12 mouse cellular contexts compared by ENCODE assay signal in genomic region chr3:94311376-94311775, GRCm38 (mm10). TPM values are rescaled to one million over a fixed set of nuclear protein-coding genes. Genes with fewer than 3 reads are reported as not detected.
A peak's percentile ranks its signal among the peaks of the same experiment; 100 is the strongest.
DNase-seq lines count a peak whose midpoint lies in the region; ATAC-seq and TF ChIP-seq lines count a peak whose summit lies in the region.
"Had no signal": no experiment of that assay in that cellular context is flagged by ENCODE, and none has a peak within 500 bp of the region (broad histone marks: within the 10 kb centered on the region; RNA-seq: fewer than 3 reads in every experiment).

No protein-coding gene starts in this region.

- no peaks in the 10 kb centered on the region for H3K27me3 ChIP-seq in heart, postnatal 0 days (ENCODE audit: control insufficient read depth, insufficient read depth, low read length)
- no peaks in the 10 kb centered on the region for H3K27me3 ChIP-seq in stomach, embryonic 15.5 days (replicated peaks)
- no peaks in the 10 kb centered on the region for H3K27me3 ChIP-seq in stomach, postnatal 0 days (ENCODE audit: control insufficient read depth, insufficient read depth, low read length)

- H3K36me3 ChIP-seq in heart, postnatal 0 days (replicated peaks; ENCODE audit: control insufficient read depth, insufficient read depth, low read length), result no peaks in the 10 kb centered on the region
- H3K36me3 ChIP-seq in stomach, embryonic 15.5 days, result no peaks in the 10 kb centered on the region
- no peaks in the 10 kb centered on the region for H3K36me3 ChIP-seq in stomach, postnatal 0 days (ENCODE audit: control insufficient read depth, insufficient read depth, low read length)
- H3K36me3 ChIP-seq: heart, embryonic 10.5 days had no signal

- H3K4me1 ChIP-seq in heart, postnatal 0 days (ENCODE audit: control insufficient read depth, insufficient read depth), result peaks cover 12% of the 10 kb centered on the region
- 0 out of 2 replicates have a peak, but pooled peaks cover 2% of the 10 kb centered on the region for H3K4me1 ChIP-seq in stomach, embryonic 15.5 days
- no peaks in the 10 kb centered on the region for H3K4me1 ChIP-seq in stomach, postnatal 0 days (replicated peaks; ENCODE audit: control insufficient read depth, insufficient read depth)
- H3K4me1 ChIP-seq: heart, embryonic 10.5 days had no signal

- intact Hi-C loops in heart, postnatal 14 days (cut with DNase I), result loop anchor here (5.0 kb wide), 1 partner anchor 276 kb away; no protein-coding TSS in a partner anchor

- no peak for TF ChIP-seq EP300 in heart, postnatal 0 days (IDR thresholded peaks at IDR 0.05; ENCODE audit: low read depth)
- TF ChIP-seq EP300 in stomach, postnatal 0 days (optimal IDR thresholded peaks at IDR 0.05), result no peak

- H3K9me3 ChIP-seq in heart, postnatal 0 days (replicated peaks; ENCODE audit: control insufficient read depth, low read length), result no peaks in the 10 kb centered on the region
- no peaks in the 10 kb centered on the region for H3K9me3 ChIP-seq in stomach, embryonic 15.5 days
- H3K9me3 ChIP-seq in stomach, postnatal 0 days (ENCODE audit: control insufficient read depth, low read length), result no peaks in the 10 kb centered on the region
- H3K9me3 ChIP-seq: heart, embryonic 10.5 days had no signal

- WGBS in heart, postnatal 0 days, result 90% methylated on average over 4 of the region's 4 CpGs
- 73% methylated on average over 4 of the region's 4 CpGs for whole genome bisulfite sequencing in stomach, embryonic 15.5 days
- 70% methylated on average over 4 of the region's 4 CpGs for WGBS in stomach, postnatal 0 days
- 36% methylated on average over 4 of the region's 4 CpGs for WGBS in large intestine, adult 2 months

- H3K9ac ChIP-seq in heart, postnatal 0 days (replicated peaks; ENCODE audit: low read depth, low read length), result no peak overlapping the region
- H3K9ac ChIP-seq in stomach, embryonic 15.5 days, result no peak overlapping the region
- H3K9ac ChIP-seq in stomach, postnatal 0 days (ENCODE audit: low read length), result no peak overlapping the region

- no peak overlapping the region for H3K4me3 ChIP-seq in heart, postnatal 0 days (ENCODE audit: low read depth, low read length)
- no peak overlapping the region for H3K4me3 ChIP-seq in stomach, embryonic 15.5 days (replicated peaks)
- no peak overlapping the region for H3K4me3 ChIP-seq in stomach, postnatal 0 days (ENCODE audit: low read depth, low read length)

- no peak for ATAC-seq in heart, postnatal 0 days (ENCODE audit: insufficient read depth, low read depth)
- ATAC-seq in stomach, embryonic 15.5 days (ENCODE audit: insufficient read depth, low FRiP score, low read depth), result no peak
- ATAC-seq in stomach, postnatal 0 days (ENCODE audit: low FRiP score, low TSS enrichment), result no peak
- no peak for ATAC-seq in activated CD4-positive, CD25-positive, alpha-beta regulatory T cell, adult 4 months

- DNase-seq in heart, postnatal 0 days (ENCODE audit: low spot score), result no peak
- DNase-seq in heart, postnatal 14 days, result no peak
- no peak for DNase-seq in stomach, postnatal 0 days (ENCODE audit: low spot score)
- peak; percentile 59 for DNase-seq in large intestine, adult 2 months (ENCODE audit: low read depth, low spot score)
- no peak for DNase-seq in adrenal gland, adult 8-10 months
- no peak for DNase-seq in layer of hippocampus, adult 9-11 months
- DNase-seq: lung, postnatal 10 days; thymus, postnatal 25 days had no signal

- H3K4me2 ChIP-seq in heart, postnatal 0 days (ENCODE audit: low read depth, low read length), result 0 out of 2 replicates have a peak overlapping the region, but pooled peaks have one; percentile 80
- H3K4me2 ChIP-seq in stomach, embryonic 15.5 days, result peak overlapping the region; percentile 68
- H3K4me2 ChIP-seq in stomach, postnatal 0 days (replicated peaks; ENCODE audit: low read depth), result no peak overlapping the region; the same call in 1 of the 2 replicates

- TF ChIP-seq CTCF in heart, postnatal 0 days (IDR thresholded peaks at IDR 0.05; ENCODE audit: low read depth), result no peak
- no peak for TF ChIP-seq CTCF in stomach, postnatal 0 days (IDR thresholded peaks at IDR 0.05; ENCODE audit: low read depth)

- H3K27ac ChIP-seq in heart, postnatal 0 days (ENCODE audit: low read depth), result no peak overlapping the region
- no peak overlapping the region for H3K27ac ChIP-seq in stomach, embryonic 15.5 days
- H3K27ac ChIP-seq in stomach, postnatal 0 days (replicated peaks), result no peak overlapping the region
- H3K27ac ChIP-seq: heart, embryonic 10.5 days had no signal

RNA-seq across cellular contexts. Expression of gene Them4, which starts 1.5 kb away (rescaled TPM):
- total RNA-seq in heart, postnatal 0 days (2014; rRNA removed; ENCODE audit: low replicate concordance), result 1.4 and 6.1 TPM in 2 replicates
- polyA plus RNA-seq in heart, postnatal 0 days (2015; fragmentation: Nextera tagmentation; extraction: Ambion mirVana), result 16.2 and 17.3 TPM in 2 replicates
- 10 to 100 TPM; 12.6 to 14.9 TPM for total RNA-seq in heart, postnatal 14 days (2021)
- 11.2 and 11.9 TPM in 2 replicates for polyA plus RNA-seq in stomach, embryonic 15.5 days (2015; fragmentation: Nextera tagmentation; extraction: Ambion mirVana)
- 10.2 and 10.4 TPM in 2 replicates for polyA plus RNA-seq in stomach, postnatal 0 days (2015; fragmentation: Nextera tagmentation; extraction: Ambion mirVana)
- polyA plus RNA-seq in large intestine, adult 2 months (2012; rRNA removed), result 2.3 and 3.4 TPM in 2 replicates
- total RNA-seq in adrenal gland, adult 8-10 months (2022), result 1 to 10 TPM; 7.5 to 9.5 (median 9.1) TPM
- 1 to 10 TPM; 6.3 to 8.2 TPM for polyA plus RNA-seq in activated CD4-positive, CD25-positive, alpha-beta regulatory T cell, adult 4 months (2017; shearing (Covaris generic))

RNA-seq across cellular contexts. Expression of gene Them5, which starts 30.5 kb away (rescaled TPM):
- total RNA-seq in heart, postnatal 0 days (2014; rRNA removed; ENCODE audit: low replicate concordance), result not detected in 2 replicates
- polyA plus RNA-seq in heart, postnatal 0 days (2015; fragmentation: Nextera tagmentation; extraction: Ambion mirVana), result 0.10 TPM in 1 of 2 replicates, not detected in the other
- total RNA-seq in heart, postnatal 14 days (2021), result not detected
- polyA plus RNA-seq in stomach, embryonic 15.5 days (2015; fragmentation: Nextera tagmentation; extraction: Ambion mirVana), result 5.2 and 10.4 TPM in 2 replicates
- 126 and 146 TPM in 2 replicates for polyA plus RNA-seq in stomach, postnatal 0 days (2015; fragmentation: Nextera tagmentation; extraction: Ambion mirVana)
- polyA plus RNA-seq in large intestine, adult 2 months (2012; rRNA removed), result not detected in 2 replicates
- not detected for total RNA-seq in adrenal gland, adult 8-10 months (2022)
- polyA plus RNA-seq in activated CD4-positive, CD25-positive, alpha-beta regulatory T cell, adult 4 months (2017; shearing (Covaris generic)), result not detected
- total RNA-seq: layer of hippocampus, postnatal 25 days had no signal
- polyA plus RNA-seq: heart, embryonic 10.5 days had no signal

RNA-seq across cellular contexts. Expression of gene Gm4778, which starts 47.5 kb away (rescaled TPM):
- total RNA-seq in heart, postnatal 0 days (2014; rRNA removed; ENCODE audit: low replicate concordance), result not detected in 2 replicates
- polyA plus RNA-seq in heart, postnatal 0 days (2015; fragmentation: Nextera tagmentation; extraction: Ambion mirVana), result not detected in 2 replicates
- not detected for total RNA-seq in heart, postnatal 14 days (2021)
- not detected in 2 replicates for polyA plus RNA-seq in stomach, embryonic 15.5 days (2015; fragmentation: Nextera tagmentation; extraction: Ambion mirVana)
- polyA plus RNA-seq in stomach, postnatal 0 days (2015; fragmentation: Nextera tagmentation; extraction: Ambion mirVana), result not detected in 2 replicates
- polyA plus RNA-seq in large intestine, adult 2 months (2012; rRNA removed), result not detected in 2 replicates
- total RNA-seq in adrenal gland, adult 8-10 months (2022), result not detected
- polyA plus RNA-seq in activated CD4-positive, CD25-positive, alpha-beta regulatory T cell, adult 4 months (2017; shearing (Covaris generic)), result not detected
- total RNA-seq: layer of hippocampus, postnatal 25 days had no signal
- polyA plus RNA-seq: heart, embryonic 10.5 days had no signal

RNA-seq across cellular contexts. Expression of gene C2cd4d, which starts 50.9 kb away (rescaled TPM):
- total RNA-seq in heart, postnatal 0 days (2014; rRNA removed; ENCODE audit: low replicate concordance), result not detected in 2 replicates
- 0.15 and 0.30 TPM in 2 replicates for polyA plus RNA-seq in heart, postnatal 0 days (2015; fragmentation: Nextera tagmentation; extraction: Ambion mirVana)
- total RNA-seq in heart, postnatal 14 days (2021), result under 1 TPM in 1 of 2 experiments, not detected in 1; 0.29 TPM
- 1.4 and 2.0 TPM in 2 replicates for polyA plus RNA-seq in stomach, embryonic 15.5 days (2015; fragmentation: Nextera tagmentation; extraction: Ambion mirVana)
- polyA plus RNA-seq in stomach, postnatal 0 days (2015; fragmentation: Nextera tagmentation; extraction: Ambion mirVana), result 0.82 and 1.5 TPM in 2 replicates
- polyA plus RNA-seq in large intestine, adult 2 months (2012; rRNA removed), result 0.25 and 0.31 TPM in 2 replicates
- total RNA-seq in adrenal gland, adult 8-10 months (2022), result under 1 TPM; 0.35 to 0.71 (median 0.51) TPM
- polyA plus RNA-seq in activated CD4-positive, CD25-positive, alpha-beta regulatory T cell, adult 4 months (2017; shearing (Covaris generic)), result not detected
